In genomic region chr11:17159738-17160241, GRCm38 (mm10) we compare ENCODE assay signal across 8 mouse cellular contexts. TPM values are rescaled to one million over a fixed set of nuclear protein-coding genes. Genes with fewer than 3 reads are reported as not detected.
DNase-seq lines count a peak whose midpoint lies in the region; ATAC-seq and TF ChIP-seq lines count a peak whose summit lies in the region.

No protein-coding gene starts in this region.

- ATAC-seq in forebrain, embryonic 12.5 days (ENCODE audit: low FRiP score): peak; percentile 59
- ATAC-seq in heart, embryonic 16.5 days (replicated peaks; ENCODE audit: extremely low read depth, insufficient read depth, low FRiP score): peak; percentile 16; the same call in 1 of the 2 replicates
- ATAC-seq in liver, embryonic 14.5 days (ENCODE audit: insufficient read depth): peak; percentile 53
- peak; percentile 52 for ATAC-seq in neural tube, embryonic 12.5 days (ENCODE audit: low FRiP score, low read depth)

- peaks cover 3% of the 10 kb centered on the region; the same call in 1 of the 2 replicates for H3K27me3 ChIP-seq in forebrain, embryonic 12.5 days
- no peaks in the 10 kb centered on the region for H3K27me3 ChIP-seq in heart, embryonic 16.5 days (ENCODE audit: control insufficient read depth, insufficient read depth, low read length)
- no peaks in the 10 kb centered on the region for H3K27me3 ChIP-seq in liver, embryonic 14.5 days (ENCODE audit: control insufficient read depth, insufficient read depth, low read length)
- no peaks in the 10 kb centered on the region for H3K27me3 ChIP-seq in neural tube, embryonic 12.5 days (replicated peaks)

- H3K4me1 ChIP-seq in forebrain, embryonic 12.5 days: peaks cover 24% of the 10 kb centered on the region
- H3K4me1 ChIP-seq in heart, embryonic 16.5 days (ENCODE audit: control insufficient read depth, insufficient read depth, low read length): peaks cover 14% of the 10 kb centered on the region
- peaks cover 3 to 24% of the 10 kb centered on the region in 2 experiments; a peak in 3 of 4 replicates for H3K4me1 ChIP-seq in liver, embryonic 14.5 days (replicated peaks; ENCODE audit: control insufficient read depth in 2 of 2, insufficient read depth in 2 of 2, low read length in 1 of 2)
- H3K4me1 ChIP-seq in neural tube, embryonic 12.5 days: peaks cover 22% of the 10 kb centered on the region

- no peaks in the 10 kb centered on the region for H3K9me3 ChIP-seq in forebrain, embryonic 12.5 days
- no peaks in the 10 kb centered on the region for H3K9me3 ChIP-seq in heart, embryonic 16.5 days (replicated peaks; ENCODE audit: control insufficient read depth, low read length)
- H3K9me3 ChIP-seq in liver, embryonic 14.5 days (ENCODE audit: control insufficient read depth, low read length): no peaks in the 10 kb centered on the region
- H3K9me3 ChIP-seq in neural tube, embryonic 12.5 days: no peaks in the 10 kb centered on the region

- H3K4me3 ChIP-seq in forebrain, embryonic 12.5 days (replicated peaks): peak overlapping the region; percentile 89
- peak overlapping the region; percentile 99 for H3K4me3 ChIP-seq in heart, embryonic 16.5 days (ENCODE audit: low read length)
- peak overlapping the region; percentile 82 to 98 for H3K4me3 ChIP-seq in liver, embryonic 14.5 days (ENCODE audit: insufficient read depth in 1 of 2, low read depth in 2 of 2, low read length in 2 of 2)
- H3K4me3 ChIP-seq in neural tube, embryonic 12.5 days: peak overlapping the region; percentile 96

- no peak for TF ChIP-seq CTCF in brain, embryonic 14.5 days (IDR thresholded peaks at IDR 0.05; ENCODE audit: borderline replicate concordance, extremely low read depth, insufficient read depth, insufficient read length)
- no peak for TF ChIP-seq CTCF in liver, embryonic 14.5 days (IDR thresholded peaks at IDR 0.05; ENCODE audit: low read depth)

- H3K9ac ChIP-seq in forebrain, embryonic 12.5 days: peak overlapping the region; percentile 97
- H3K9ac ChIP-seq in heart, embryonic 16.5 days (ENCODE audit: low read length): peak overlapping the region; percentile 99
- peak overlapping the region; percentile 94 for H3K9ac ChIP-seq in liver, embryonic 14.5 days (replicated peaks)
- peak overlapping the region; percentile 99 for H3K9ac ChIP-seq in neural tube, embryonic 12.5 days

- peak; percentile 24 to 46 for DNase-seq in CD8-positive naive resting alpha-beta T cell, adult 2 months (ENCODE audit: low read depth in 2 of 2, low spot score in 2 of 2)
- peak; percentile 59 for DNase-seq in brain, embryonic 14.5 days (ENCODE audit: low read depth)
- peak; percentile 23 to 49 for DNase-seq in kidney, postnatal 36 days
- DNase-seq in liver, embryonic 14.5 days (ENCODE audit: low read depth in 3 of 3, low spot score in 3 of 3): peak in 2 of 3 experiments; percentile 9 to 12
- peak; percentile 77 for DNase-seq in telencephalon, adult 2 months (ENCODE audit: low read depth, low spot score)

- no peaks in the 10 kb centered on the region for H3K36me3 ChIP-seq in forebrain, embryonic 12.5 days (replicated peaks)
- H3K36me3 ChIP-seq in heart, embryonic 16.5 days (ENCODE audit: control insufficient read depth, insufficient read depth): no peaks in the 10 kb centered on the region
- H3K36me3 ChIP-seq in liver, embryonic 14.5 days (replicated peaks; ENCODE audit: control insufficient read depth, insufficient read depth, low read depth): no peaks in the 10 kb centered on the region
- H3K36me3 ChIP-seq in neural tube, embryonic 12.5 days: no peaks in the 10 kb centered on the region

- WGBS in forebrain, embryonic 12.5 days: under 1% methylated on average over 37 of the region's 46 CpGs
- under 1% methylated on average over 38 of the region's 46 CpGs for WGBS in heart, embryonic 16.5 days
- under 1% methylated on average over 42 of the region's 46 CpGs for WGBS in liver, embryonic 14.5 days (ENCODE audit: insufficient replicate concordance)
- WGBS in neural tube, embryonic 12.5 days: 2% methylated on average over 46 of the region's 46 CpGs

- no peak for TF ChIP-seq EP300 in liver, embryonic 14.5 days (IDR thresholded peaks at IDR 0.05; ENCODE audit: low read depth)

- H3K27ac ChIP-seq in forebrain, embryonic 12.5 days: peak overlapping the region; percentile 95
- H3K27ac ChIP-seq in heart, embryonic 16.5 days (ENCODE audit: low read length): peak overlapping the region; percentile 97
- H3K27ac ChIP-seq in liver, embryonic 14.5 days: peak overlapping the region; percentile 89
- H3K27ac ChIP-seq in neural tube, embryonic 12.5 days: peak overlapping the region; percentile 92

- peak overlapping the region; percentile 72 for H3K4me2 ChIP-seq in forebrain, embryonic 12.5 days
- peak overlapping the region; percentile 78 for H3K4me2 ChIP-seq in heart, embryonic 16.5 days (ENCODE audit: low read depth, low read length)
- H3K4me2 ChIP-seq in liver, embryonic 14.5 days (ENCODE audit: low read depth): peak overlapping the region; percentile 95
- peak overlapping the region; percentile 71 for H3K4me2 ChIP-seq in neural tube, embryonic 12.5 days (replicated peaks)

- TF ChIP-seq POLR2A in brain, embryonic 14.5 days (IDR thresholded peaks at IDR 0.05; ENCODE audit: borderline replicate concordance, extremely low read depth, insufficient read depth, insufficient read length, poor library complexity, severe bottlenecking): no peak

RNA-seq across cellular contexts. Expression of gene Ppp3r1, which starts 0.7 kb away (rescaled TPM):
- polyA plus RNA-seq in brain, embryonic 14.5 days (2012; rRNA removed): 105 and 131 TPM in 2 replicates
- 113 and 117 TPM in 2 replicates for polyA plus RNA-seq in forebrain, embryonic 12.5 days (2016; fragmentation: Nextera tagmentation; extraction: Ambion mirVana)
- 73.5 and 86.5 TPM in 2 replicates for polyA plus RNA-seq in heart, embryonic 16.5 days (2015; fragmentation: Nextera tagmentation; extraction: Ambion mirVana)
- 9.7 and 15.0 TPM in 2 replicates for polyA plus RNA-seq in liver, embryonic 14.5 days (2012; rRNA removed)
- polyA plus RNA-seq in liver, embryonic 14.5 days (2014; fragmentation: Nextera tagmentation; extraction: Ambion mirVana): 23.9 and 27.8 TPM in 2 replicates
- polyA plus RNA-seq in neural tube, embryonic 12.5 days (2016; fragmentation: Nextera tagmentation; extraction: Ambion mirVana): 139 and 140 TPM in 2 replicates

RNA-seq across cellular contexts. Expression of gene Wdr92, which starts 22.1 kb away (rescaled TPM):
- polyA plus RNA-seq in brain, embryonic 14.5 days (2012; rRNA removed): 11.2 and 13.2 TPM in 2 replicates
- 21.9 and 22.3 TPM in 2 replicates for polyA plus RNA-seq in forebrain, embryonic 12.5 days (2016; fragmentation: Nextera tagmentation; extraction: Ambion mirVana)
- polyA plus RNA-seq in heart, embryonic 16.5 days (2015; fragmentation: Nextera tagmentation; extraction: Ambion mirVana): 18.3 and 23.2 TPM in 2 replicates
- 5.0 and 6.2 TPM in 2 replicates for polyA plus RNA-seq in liver, embryonic 14.5 days (2012; rRNA removed)
- 12.1 and 12.8 TPM in 2 replicates for polyA plus RNA-seq in liver, embryonic 14.5 days (2014; fragmentation: Nextera tagmentation; extraction: Ambion mirVana)
- polyA plus RNA-seq in neural tube, embryonic 12.5 days (2016; fragmentation: Nextera tagmentation; extraction: Ambion mirVana): 24.0 and 26.0 TPM in 2 replicates

RNA-seq across cellular contexts. Expression of gene Pno1, which starts 51.6 kb away (rescaled TPM):
- polyA plus RNA-seq in brain, embryonic 14.5 days (2012; rRNA removed): 10.8 and 13.9 TPM in 2 replicates
- 68.3 and 73.2 TPM in 2 replicates for polyA plus RNA-seq in forebrain, embryonic 12.5 days (2016; fragmentation: Nextera tagmentation; extraction: Ambion mirVana)
- 43.4 and 51.6 TPM in 2 replicates for polyA plus RNA-seq in heart, embryonic 16.5 days (2015; fragmentation: Nextera tagmentation; extraction: Ambion mirVana)
- polyA plus RNA-seq in liver, embryonic 14.5 days (2012; rRNA removed): 7.3 and 10.9 TPM in 2 replicates
- 45.5 and 48.0 TPM in 2 replicates for polyA plus RNA-seq in liver, embryonic 14.5 days (2014; fragmentation: Nextera tagmentation; extraction: Ambion mirVana)
- 68.1 and 69.5 TPM in 2 replicates for polyA plus RNA-seq in neural tube, embryonic 12.5 days (2016; fragmentation: Nextera tagmentation; extraction: Ambion mirVana)

Comparison
In these comparisons a context has a peak if more than half of its experiments do, and no peak if none do; other contexts are left out.
1. Peak in every context shown above with its lines: DNase-seq, ATAC-seq, H3K4me3 ChIP-seq and H3K27ac ChIP-seq.
2. DNase-seq: peak in every context shown above with its lines; median percentile 77 in telencephalon, adult 2 months; 59 in brain, embryonic 14.5 days; 36 in kidney, postnatal 36 days; 35 in CD8-positive naive resting alpha-beta T cell, adult 2 months; 10 in liver, embryonic 14.5 days.